Mouse (Mus musculus) mesoderm, embryonic 11.5 days (tissue): Measurements from ENCODE around the gene Parp8.

ENCODE experiments used
- DNase-seq: peaks from one replicate; pipeline ENCODE4 v3.0.0-alpha.2; 2012; ENCODE audit warnings: low read depth, low spot score

Parp8 gene

GRCm38 (mm10) chr13:116870221-116870620, 155.1 kb downstream of the Parp8 start:
- no peak for DNase-seq

DNA sequence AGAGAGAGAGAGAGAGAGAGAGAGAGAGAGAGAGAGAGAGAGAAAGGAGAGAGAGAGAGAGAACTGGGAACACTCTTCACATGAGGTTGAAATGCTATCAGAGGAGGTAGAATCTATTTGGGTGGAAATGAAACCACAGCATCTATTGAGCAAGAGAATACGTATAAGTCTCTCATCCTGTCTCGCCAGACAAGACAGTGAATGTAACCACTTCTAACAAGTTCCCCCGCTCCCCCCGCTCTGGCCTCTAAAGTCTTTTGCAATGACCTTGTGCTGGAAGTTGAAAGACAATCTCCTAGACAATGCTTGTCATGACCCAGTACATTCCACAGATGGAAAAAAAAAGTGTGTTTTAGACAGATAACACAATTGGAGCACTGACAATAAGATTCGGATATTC, 181.4 kb downstream of the Parp8 start:
- DNase-seq, result no peak

DNA sequence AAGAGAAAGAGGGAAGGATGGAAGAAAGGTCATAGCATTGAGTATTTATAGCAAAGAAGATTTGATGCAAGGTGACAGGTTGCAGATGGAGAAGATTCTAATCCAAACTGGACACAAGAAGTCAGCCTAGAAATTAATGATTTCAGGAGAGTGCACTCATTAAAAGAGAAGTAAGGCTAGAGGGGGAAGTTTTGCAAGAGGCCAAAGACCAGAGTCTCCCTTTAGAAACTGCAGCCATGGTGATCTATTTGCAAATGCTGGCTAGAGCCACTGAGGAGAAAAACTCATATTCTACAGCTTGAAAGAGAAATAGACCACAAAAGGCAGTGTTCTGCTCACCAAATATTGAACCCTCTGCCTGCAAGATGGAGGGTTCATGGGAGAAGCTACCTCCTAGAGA, 194.4 kb downstream of the Parp8 start:
- DNase-seq, result no peak

- DNase-seq, result no peak
These were observed 196.3 kb downstream of the Parp8 start for GRCm38 (mm10) chr13:116829015-116829414.

DNA sequence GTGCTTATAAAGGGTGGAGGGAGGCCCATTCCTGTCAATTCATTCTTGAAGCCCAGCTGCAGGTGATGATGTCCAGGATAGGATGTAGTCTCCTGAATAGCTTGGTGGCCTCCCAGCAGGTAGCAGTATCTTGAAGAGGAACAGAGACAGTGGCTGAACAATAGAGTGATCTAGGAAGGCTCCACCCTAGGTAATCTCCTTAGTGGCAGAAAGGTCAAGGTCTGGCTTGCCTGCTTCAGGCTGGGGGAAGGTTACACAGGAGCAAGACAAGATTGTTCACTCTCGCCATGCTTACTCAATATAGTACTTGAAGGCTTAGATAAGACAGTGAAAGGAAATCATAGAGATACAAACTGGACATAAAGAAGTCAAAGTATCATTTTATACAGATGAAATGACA, 213.9 kb downstream of the Parp8 start:
- DNase-seq, result no peak
